ENCODE assay signal across 16 mouse cellular contexts in genomic region chr2:38323380-38323779, GRCm38 (mm10).
"Had no signal": no experiment of that assay in that cellular context is flagged by ENCODE, and none has a peak within 500 bp of the region (broad histone marks: within the 10 kb centered on the region; RNA-seq: fewer than 3 reads in every experiment).

No protein-coding gene starts in this region.

- ATAC-seq: hindbrain, postnatal 0 days; intestine, embryonic 16.5 days had no signal

- DNase-seq: gastrocnemius, postnatal 14 days; gastrocnemius, postnatal 36 days; heart, adult 11 months; heart, adult 2 months; heart, postnatal 14 days; heart, postnatal 36 days; kidney, adult 11 months; kidney, adult 2 months; kidney, adult 9 months; kidney, postnatal 14 days; kidney, postnatal 36 days; layer of hippocampus, adult 9-11 months; layer of hippocampus, postnatal 36 days; left cerebral cortex, postnatal 4 days had no signal
